Mouse (Mus musculus) heart, embryonic 12.5 days (tissue): ENCODE measurements at regions not wholly inside any gene's neighbourhood (a gene's known extent, or its start where the extent isn't known, plus 50 kb on each side); places are given as distances from the start of the nearest gene placed in this dataset.

ENCODE experiments used
- ATAC-seq: fragments of 200-750 bp; cut with Nextera tagmentation; 2 replicates; pipeline ENCODE4 v1.8.0; 2017; ENCODE audit warnings: moderate TSS enrichment, moderate library complexity; ENCODE audit not compliant: insufficient number of reproducible peaks, low FRiP score
- H3K27ac ChIP-seq: fragments of 300-500 bp; sonication (generic); 2 replicates; pipeline ENCODE4 v1.5.1; 2016; ENCODE audit warnings: mild to moderate bottlenecking, moderate library complexity; ENCODE audit not compliant: poor library complexity, severe bottlenecking
- H3K27me3 ChIP-seq: fragments of 300-500 bp; sonication (generic); replicated peaks from 2 replicates; pipeline ENCODE4 v1.6.1; 2016; ENCODE audit warnings: mild to moderate bottlenecking, moderate library complexity
- H3K36me3 ChIP-seq: fragments of 300-500 bp; sonication (generic); 2 replicates; pipeline ENCODE4 v1.6.1; 2016; ENCODE audit warnings: mild to moderate bottlenecking, moderate library complexity
- H3K4me1 ChIP-seq: fragments of 300-500 bp; sonication (generic); replicated peaks from 2 replicates; pipeline ENCODE4 v1.6.1; 2016; ENCODE audit warnings: mild to moderate bottlenecking
- H3K4me2 ChIP-seq: fragments of 300-500 bp; sonication (generic); 2 replicates; pipeline ENCODE4 v1.6.1; 2016; ENCODE audit warnings: mild to moderate bottlenecking, moderate library complexity
- H3K4me3 ChIP-seq: fragments of 300-500 bp; sonication (generic); 2 replicates; pipeline ENCODE4 v1.5.1; 2016; ENCODE audit warnings: mild to moderate bottlenecking
- H3K9ac ChIP-seq: fragments of 300-500 bp; sonication (generic); 2 replicates; pipeline ENCODE4 v1.6.1; 2016; ENCODE audit warnings: mild to moderate bottlenecking, moderate library complexity
- H3K9me3 ChIP-seq: fragments of 300-500 bp; sonication (generic); replicated peaks from 2 replicates; pipeline ENCODE4 v1.6.1; 2016; ENCODE audit warnings: mild to moderate bottlenecking, moderate library complexity
- WGBS: fragments of 180-500 bp; shearing (Covaris S2); methylation state at CpG from one replicate; pipeline ENCODE4 v1.1.7; 2016; 5-methylcytosine and 5-hydroxymethylcytosine counted together

DNA sequence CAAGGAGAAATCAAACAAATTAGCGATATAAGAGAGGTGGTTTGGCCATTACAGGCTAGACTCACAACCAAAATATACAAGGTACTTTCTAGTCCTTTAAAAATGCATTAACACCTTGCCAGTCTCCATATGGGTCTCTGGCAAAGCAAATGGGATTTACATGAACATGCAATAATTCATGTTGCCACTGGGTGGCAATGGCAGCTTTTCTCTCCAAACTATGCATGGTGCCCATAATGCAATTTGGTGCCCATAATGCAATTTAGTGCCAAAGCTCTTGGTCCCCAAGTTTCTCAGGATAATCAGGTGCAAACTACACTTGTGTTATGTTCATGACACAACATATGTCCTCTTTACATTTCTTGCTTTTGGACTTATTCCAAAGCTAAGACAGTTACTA is 1126.9 kb upstream of the 4930412O13Rik start:
- no peaks in the 10 kb centered on the region for H3K4me1 ChIP-seq
- no peak overlapping the region for H3K4me2 ChIP-seq
- no peaks in the 10 kb centered on the region for H3K9me3 ChIP-seq
- H3K9ac ChIP-seq, result no peak overlapping the region
- H3K27me3 ChIP-seq, result no peaks in the 10 kb centered on the region
- H3K36me3 ChIP-seq, result no peaks in the 10 kb centered on the region
- no peak overlapping the region for H3K4me3 ChIP-seq
- WGBS, result 8% methylated on average over 1 of the region's 1 CpGs
- H3K27ac ChIP-seq, result no peak overlapping the region
- no peak for ATAC-seq

DNA sequence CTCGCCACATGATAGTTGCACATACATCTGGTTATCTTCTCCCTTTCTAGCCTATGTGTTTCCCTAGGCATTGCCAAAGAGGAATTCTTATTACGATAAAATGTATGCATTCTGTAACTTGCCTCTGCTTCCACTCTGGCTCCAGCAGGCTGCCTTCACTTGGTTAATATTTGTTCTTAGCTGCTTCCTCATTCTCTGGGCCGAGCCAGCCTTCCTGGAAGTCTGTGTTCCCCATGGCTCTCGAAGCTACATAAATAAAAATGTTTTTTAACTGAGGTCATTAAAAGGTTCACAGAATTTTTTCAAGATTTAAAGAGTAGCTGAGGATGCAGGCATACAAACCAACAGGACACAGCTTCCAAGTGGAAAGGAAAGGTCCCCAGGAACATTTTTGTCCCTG is 1124.5 kb upstream of the 4930412O13Rik start:
- Histone ChIP-seq H3K4me1 (no peaks in the 10 kb centered on the region), H3K4me2 (no peak overlapping the region), H3K9me3 (no peaks in the 10 kb centered on the region), H3K27ac (no peak overlapping the region), H3K36me3 (no peaks in the 10 kb centered on the region), H3K9ac (no peak overlapping the region), H3K4me3 (no peak overlapping the region), H3K27me3 (no peaks in the 10 kb centered on the region)
- no peak for ATAC-seq
- WGBS, result 51% methylated on average over 4 of the region's 4 CpGs

DNA sequence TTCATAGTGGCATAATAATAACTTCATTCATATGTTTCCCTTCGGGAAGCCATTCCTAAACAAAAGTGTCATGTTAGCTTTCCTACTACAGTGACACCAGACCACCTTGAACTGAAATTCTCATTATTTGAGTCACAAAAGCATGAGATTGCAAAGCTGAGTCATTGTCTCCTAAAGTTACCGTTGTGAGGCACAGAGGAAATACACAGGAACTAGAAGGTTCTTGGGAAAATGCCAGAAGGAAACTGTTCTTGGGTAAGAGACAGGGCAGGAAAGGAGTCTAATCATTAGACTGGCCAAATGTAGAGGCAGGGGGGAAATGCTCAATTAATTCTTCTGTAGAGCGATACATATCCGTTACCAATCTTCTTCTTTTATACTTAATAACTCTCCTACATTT is 1110.4 kb upstream of the 4930412O13Rik start:
- Histone ChIP-seq H3K9ac (no peak overlapping the region), H3K4me2 (no peak overlapping the region), H3K27ac (no peak overlapping the region), H3K36me3 (no peaks in the 10 kb centered on the region), H3K9me3 (no peaks in the 10 kb centered on the region), H3K4me1 (no peaks in the 10 kb centered on the region), H3K27me3 (no peaks in the 10 kb centered on the region), H3K4me3 (no peak overlapping the region)
- 59% methylated on average over 4 of the region's 4 CpGs for WGBS
- no peak for ATAC-seq

DNA sequence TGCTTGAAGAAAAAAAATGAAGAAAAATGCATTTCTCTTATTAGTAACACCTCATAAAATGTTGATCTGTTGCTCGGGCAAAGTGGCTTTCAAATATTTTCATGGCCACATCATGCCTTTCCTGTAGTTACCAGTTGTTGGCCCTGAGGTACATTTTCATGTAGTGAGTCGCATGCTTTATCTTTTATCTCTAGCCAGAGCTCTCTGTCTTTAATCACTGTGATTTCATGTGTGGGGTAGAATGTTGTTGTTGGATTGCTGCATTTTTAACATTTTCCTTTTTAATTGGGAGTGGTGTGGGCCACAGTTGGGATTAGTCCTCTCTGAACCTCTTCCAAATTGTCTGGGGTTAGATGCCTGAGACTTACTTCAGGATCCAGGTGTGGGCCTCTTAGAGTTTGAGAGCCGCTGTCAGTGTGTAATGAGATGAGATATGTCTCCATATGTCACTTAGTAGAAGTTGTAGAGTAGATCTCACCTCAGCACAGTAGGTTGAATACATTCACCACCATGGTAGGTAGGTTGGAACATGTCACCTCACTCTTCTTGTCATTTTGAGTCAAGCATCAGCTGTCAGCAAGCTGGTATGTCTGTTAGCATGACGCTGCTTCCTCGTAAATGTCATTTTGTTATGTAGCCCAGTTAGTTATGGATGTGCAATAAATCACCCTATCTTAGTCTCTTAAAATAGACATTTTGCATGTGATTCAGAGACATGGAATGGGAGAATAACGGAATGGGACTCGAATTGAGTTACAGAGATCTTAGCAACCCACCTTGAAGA is 1099.7 kb upstream of the 4930412O13Rik start:
- Histone ChIP-seq H3K9ac (no peak overlapping the region), H3K4me3 (no peak overlapping the region), H3K9me3 (no peaks in the 10 kb centered on the region), H3K27ac (no peak overlapping the region), H3K4me1 (no peaks in the 10 kb centered on the region), H3K4me2 (no peak overlapping the region), H3K36me3 (no peaks in the 10 kb centered on the region), H3K27me3 (no peaks in the 10 kb centered on the region)
- ATAC-seq, result no peak
- 67% methylated on average over 7 of the region's 7 CpGs for WGBS

DNA sequence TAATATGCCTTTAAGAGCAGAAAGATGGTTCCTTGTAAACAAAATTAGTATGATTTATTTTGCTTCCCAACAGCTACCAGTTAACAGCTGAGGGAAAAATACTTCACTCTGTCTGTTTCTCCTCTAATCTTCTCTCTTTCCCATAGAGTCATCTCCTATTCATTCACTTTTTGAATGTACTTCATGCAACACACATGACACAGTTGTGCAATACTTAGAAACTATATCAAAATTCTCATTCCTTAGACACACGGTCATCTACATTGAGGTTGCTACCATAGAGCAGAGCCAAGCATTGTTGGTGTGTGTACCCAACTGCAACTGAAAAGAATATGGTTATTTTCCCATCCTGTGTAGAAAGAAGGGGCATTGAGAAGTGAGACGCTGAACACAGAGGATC is 1098.8 kb upstream of the 4930412O13Rik start:
- H3K9me3 ChIP-seq, result no peaks in the 10 kb centered on the region
- H3K4me3 ChIP-seq, result no peak overlapping the region
- no peaks in the 10 kb centered on the region for H3K4me1 ChIP-seq
- no peaks in the 10 kb centered on the region for H3K27me3 ChIP-seq
- no peaks in the 10 kb centered on the region for H3K36me3 ChIP-seq
- no peak overlapping the region for H3K27ac ChIP-seq
- no peak overlapping the region for H3K4me2 ChIP-seq
- ATAC-seq, result no peak
- WGBS, result 81% methylated on average over 2 of the region's 2 CpGs
- no peak overlapping the region for H3K9ac ChIP-seq

DNA sequence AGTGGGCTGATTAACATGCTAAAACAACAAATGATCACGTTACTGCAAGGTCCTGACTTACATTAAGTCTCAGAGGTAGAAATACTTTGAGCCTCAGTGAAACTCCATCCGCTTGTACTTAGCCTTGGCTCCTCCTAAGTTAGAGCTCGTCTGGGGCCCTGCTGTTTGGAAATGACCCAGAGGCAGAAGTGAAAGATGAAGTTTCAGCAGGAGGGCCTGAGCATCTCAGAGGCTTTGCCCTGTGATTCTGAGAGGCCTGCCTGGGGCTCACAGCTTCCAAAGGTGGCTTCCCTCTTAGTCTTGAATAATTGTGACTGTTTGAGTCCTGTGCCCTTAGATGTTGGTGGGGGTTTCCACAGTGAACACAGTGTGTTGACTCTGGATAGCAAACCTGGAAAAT is 1079.0 kb upstream of the 4930412O13Rik start:
- WGBS, result 29% methylated on average over 3 of the region's 3 CpGs
- no peak overlapping the region for H3K27ac ChIP-seq
- H3K9ac ChIP-seq, result no peak overlapping the region
- no peaks in the 10 kb centered on the region for H3K36me3 ChIP-seq
- H3K4me3 ChIP-seq, result no peak overlapping the region
- no peaks in the 10 kb centered on the region for H3K9me3 ChIP-seq
- ATAC-seq, result no peak
- H3K4me2 ChIP-seq, result no peak overlapping the region
- H3K27me3 ChIP-seq, result no peaks in the 10 kb centered on the region
- H3K4me1 ChIP-seq, result 0 out of 2 replicates have a peak, but pooled peaks cover 3% of the 10 kb centered on the region

DNA sequence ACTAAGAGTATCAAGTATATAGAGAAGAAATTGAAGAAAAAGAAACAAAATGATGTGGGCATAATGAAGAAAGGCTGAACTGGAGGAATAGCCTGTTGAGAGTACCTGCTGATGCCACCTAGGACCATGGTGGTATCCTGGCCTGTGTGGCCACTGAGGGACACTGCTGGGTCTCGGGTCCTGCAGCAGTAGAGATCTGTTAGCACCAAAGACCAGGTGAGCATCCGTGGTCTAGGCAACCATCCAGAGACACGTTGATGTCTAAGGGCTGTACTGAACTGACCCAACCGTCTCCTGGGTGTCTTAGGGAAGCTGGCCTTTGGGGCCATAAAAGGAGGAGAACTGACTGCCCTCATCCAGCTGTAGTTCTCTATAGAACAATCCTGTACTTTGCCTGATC is 1071.4 kb upstream of the 4930412O13Rik start:
- H3K27ac ChIP-seq, result no peak overlapping the region
- no peaks in the 10 kb centered on the region for H3K4me1 ChIP-seq
- no peaks in the 10 kb centered on the region for H3K27me3 ChIP-seq
- no peak for ATAC-seq
- 81% methylated on average over 4 of the region's 4 CpGs for WGBS
- H3K4me3 ChIP-seq, result no peak overlapping the region
- H3K9ac ChIP-seq, result no peak overlapping the region
- H3K36me3 ChIP-seq, result no peaks in the 10 kb centered on the region
- no peaks in the 10 kb centered on the region for H3K9me3 ChIP-seq
- H3K4me2 ChIP-seq, result no peak overlapping the region

DNA sequence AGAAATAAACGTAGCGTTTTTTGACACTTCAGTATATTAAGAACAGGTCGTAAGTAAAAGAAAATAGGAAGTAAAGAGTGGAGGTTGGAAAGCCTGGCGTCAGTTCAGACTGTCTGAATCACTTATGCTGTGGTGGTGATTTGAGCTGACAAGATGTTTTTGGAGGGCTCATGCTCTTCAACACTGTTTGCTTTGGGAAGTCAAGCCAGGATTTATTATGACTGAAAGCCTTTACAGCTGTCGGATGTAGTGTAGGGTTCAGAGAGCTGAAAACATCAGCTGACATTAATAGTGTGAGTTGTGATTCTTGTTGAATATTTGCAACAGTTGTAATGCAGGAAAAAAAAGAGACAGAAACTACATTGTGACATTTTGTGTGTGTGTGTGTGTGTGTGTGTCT is 1062.9 kb upstream of the 4930412O13Rik start:
- H3K4me1 ChIP-seq, result no peaks in the 10 kb centered on the region
- no peak overlapping the region for H3K9ac ChIP-seq
- no peak for ATAC-seq
- no peak overlapping the region for H3K4me3 ChIP-seq
- WGBS, result 52% methylated on average over 5 of the region's 5 CpGs
- no peaks in the 10 kb centered on the region for H3K9me3 ChIP-seq
- no peak overlapping the region for H3K4me2 ChIP-seq
- no peak overlapping the region for H3K27ac ChIP-seq
- H3K27me3 ChIP-seq, result no peaks in the 10 kb centered on the region
- no peaks in the 10 kb centered on the region for H3K36me3 ChIP-seq

DNA sequence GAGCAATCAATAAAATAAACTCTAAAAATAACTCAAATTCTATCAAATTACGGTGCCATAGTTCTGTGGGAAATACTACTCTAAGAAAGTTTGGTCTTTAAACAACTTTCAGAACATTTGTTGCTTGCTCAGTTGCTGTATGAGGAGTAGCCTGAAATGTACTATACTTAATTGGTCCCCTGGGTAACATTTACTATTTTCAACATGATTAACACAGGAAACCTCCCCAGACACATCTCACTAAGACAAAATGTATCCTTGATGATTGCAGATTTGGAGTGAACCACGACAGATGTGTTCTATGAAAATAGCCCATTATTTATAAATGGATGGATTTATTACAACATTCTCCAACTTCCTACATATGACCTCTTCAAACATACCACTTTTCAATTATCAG is 1055.6 kb upstream of the 4930412O13Rik start:
- Histone ChIP-seq H3K9me3 (no peaks in the 10 kb centered on the region), H3K4me1 (no peaks in the 10 kb centered on the region), H3K27ac (no peak overlapping the region), H3K36me3 (no peaks in the 10 kb centered on the region), H3K4me3 (no peak overlapping the region), H3K27me3 (no peaks in the 10 kb centered on the region), H3K4me2 (no peak overlapping the region), H3K9ac (no peak overlapping the region)
- 63% methylated on average over 2 of the region's 2 CpGs for WGBS
- no peak for ATAC-seq
